Mouse (Mus musculus) hindbrain, embryonic 16.5 days (tissue): ENCODE data around the gene Rsrc1. TPM values are rescaled to one million over a fixed set of nuclear protein-coding genes. Genes with fewer than 3 reads are reported as not detected.

ENCODE experiments used
- ATAC-seq: fragments of 200-750 bp; cut with Nextera tagmentation; 2 replicates; pipeline ENCODE4 v1.8.0; 2017; ENCODE audit warnings: moderate TSS enrichment, moderate library complexity
- H3K27ac ChIP-seq: fragments of 300-500 bp; sonication (generic); 2 replicates; pipeline ENCODE4 v1.5.1; 2014; ENCODE audit warnings: low read depth, mild to moderate bottlenecking, control low read depth, low read length, moderate library complexity
- H3K27me3 ChIP-seq: fragments of 300-500 bp; sonication (generic); replicated peaks from 2 replicates; pipeline ENCODE4 v1.6.1; 2014; ENCODE audit warnings: low read length; ENCODE audit not compliant: control insufficient read depth, insufficient read depth
- H3K36me3 ChIP-seq: fragments of 300-500 bp; sonication (generic); 2 replicates; pipeline ENCODE4 v1.6.1; 2014; ENCODE audit warnings: mild to moderate bottlenecking, low read length, moderate library complexity, mixed read lengths; ENCODE audit not compliant: control insufficient read depth, insufficient read depth
- H3K4me1 ChIP-seq: fragments of 300-500 bp; sonication (generic); 2 replicates; pipeline ENCODE4 v1.6.1; 2014; ENCODE audit warnings: low read depth, low read length; ENCODE audit not compliant: control insufficient read depth, insufficient read depth
- H3K4me2 ChIP-seq: fragments of 300-500 bp; sonication (generic); 2 replicates; pipeline ENCODE4 v1.6.1; 2014; ENCODE audit warnings: mild to moderate bottlenecking, low read length, control low read depth, moderate library complexity
- H3K4me3 ChIP-seq: fragments of 300-500 bp; sonication (generic); 2 replicates; pipeline ENCODE4 v1.5.1; 2014; ENCODE audit warnings: mild to moderate bottlenecking, low read length, control low read depth, moderate library complexity
- H3K9ac ChIP-seq: fragments of 300-500 bp; sonication (generic); 2 replicates; pipeline ENCODE4 v1.6.1; 2014; ENCODE audit warnings: low read depth, mild to moderate bottlenecking, control low read depth, low read length, moderate library complexity
- H3K9me3 ChIP-seq: fragments of 300-500 bp; sonication (generic); 2 replicates; pipeline ENCODE4 v1.6.1; 2014; ENCODE audit warnings: mild to moderate bottlenecking, low read length, moderate library complexity; ENCODE audit not compliant: control insufficient read depth
- WGBS: fragments of 180-500 bp; shearing (Covaris S2); extraction: QIAGEN DNeasy Blood & Tissue Kit; methylation state at CpG from one replicate; pipeline ENCODE4 v1.1.7; 2014; 5-methylcytosine and 5-hydroxymethylcytosine counted together
- polyA plus RNA-seq: library from polyadenylated mRNA; unstranded; fragments of >200 nt; fragmentation: Nextera tagmentation; extraction: Ambion mirVana; gene quantifications from 2 replicates; pipeline ENCODE4 v1.2.1, GENCODE M21; 2015

Gene Rsrc1
- polyA plus RNA-seq, 1 experiment from 2014 or later = 30.4 TPM

DNA sequence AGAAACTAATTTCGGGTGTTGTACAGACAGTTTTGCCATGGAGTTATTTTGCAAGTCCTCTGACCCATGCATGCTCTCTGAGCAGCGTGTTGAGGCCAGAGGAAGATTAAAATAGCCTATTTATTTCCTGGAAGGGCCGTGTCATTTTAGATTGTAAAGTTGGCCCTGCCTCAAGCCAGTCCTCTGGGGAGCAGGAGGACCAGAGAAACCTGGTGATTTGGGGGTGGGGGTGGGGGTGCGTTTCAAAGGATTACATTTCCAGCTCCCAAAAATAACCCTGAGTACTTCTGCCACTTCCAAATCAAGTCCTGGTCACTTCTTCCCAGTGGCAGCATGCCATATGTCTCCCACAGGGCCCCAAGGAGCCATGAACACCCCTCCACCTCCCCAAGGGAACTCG lies 391.6 kb downstream of the Rsrc1 start:
- Histone ChIP-seq H3K9me3 (no peaks in the 10 kb centered on the region), H3K27me3 (peaks cover 3% of the 10 kb centered on the region), H3K4me3 (no peak overlapping the region), H3K4me2 (no peak overlapping the region), H3K27ac (no peak overlapping the region), H3K4me1 (peaks cover 4% of the 10 kb centered on the region; the same call in 1 of the 2 replicates), H3K36me3 (no peaks in the 10 kb centered on the region), H3K9ac (no peak overlapping the region)
- 60% methylated on average over 5 of the region's 5 CpGs for WGBS
- no peak for ATAC-seq

DNA sequence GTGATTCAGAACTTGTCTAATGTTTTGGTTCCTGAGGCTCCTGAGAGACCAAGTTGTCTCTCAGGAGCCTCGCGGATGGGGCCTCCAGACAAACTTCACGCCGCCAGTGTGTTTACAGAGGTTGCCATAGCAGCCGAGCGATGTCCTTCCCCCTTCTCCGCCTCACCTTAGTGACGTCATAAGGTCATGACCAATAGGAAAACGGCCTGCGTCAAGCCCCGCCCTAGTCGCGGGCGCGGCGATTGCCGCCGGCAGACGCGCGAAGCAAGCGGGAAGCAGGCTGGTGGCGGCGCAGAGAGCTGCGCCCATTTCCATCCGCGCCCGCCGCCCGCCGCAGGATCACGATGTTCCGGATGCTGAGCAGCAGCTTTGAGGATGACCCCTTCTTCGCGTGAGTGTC lies 392.7 kb downstream of the Rsrc1 start, which contains the start of gene Mlf1:
Mlf1 (plus strand) TSS at position 226 of the 400 bp plus-strand sequence.
- WGBS = under 1% methylated on average over 35 of the region's 35 CpGs

DNA sequence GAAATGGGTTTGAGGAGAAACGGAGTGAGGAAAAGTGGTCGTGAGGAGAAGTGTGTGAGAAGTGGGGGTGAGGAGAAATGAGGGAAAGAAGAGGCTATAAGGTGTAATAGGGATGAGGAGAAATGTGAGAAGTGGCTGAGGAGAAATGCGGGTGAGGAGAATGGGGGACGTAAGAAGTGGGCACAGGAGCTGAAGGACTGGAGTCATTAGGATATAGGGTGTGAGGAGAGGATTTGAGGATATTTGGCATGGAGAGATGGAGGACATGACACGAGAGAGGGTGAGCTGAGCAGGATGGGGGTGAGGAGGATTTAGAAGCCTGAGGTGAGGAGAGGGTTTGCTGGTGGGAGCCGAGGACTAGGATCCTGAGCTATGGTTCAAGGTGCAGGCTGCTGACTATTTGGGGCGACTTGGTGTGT lies 393.2 kb downstream of the Rsrc1 start:
- H3K27ac ChIP-seq = no peak overlapping the region
- 31% methylated on average over 7 of the region's 7 CpGs for WGBS
- peaks cover 4% of the 10 kb centered on the region; the same call in 1 of the 2 replicates for H3K4me1 ChIP-seq
- peak overlapping the region; percentile 72 for H3K4me3 ChIP-seq
- peaks cover 3% of the 10 kb centered on the region for H3K27me3 ChIP-seq
- H3K36me3 ChIP-seq = no peaks in the 10 kb centered on the region
- peak overlapping the region; percentile 75 for H3K9ac ChIP-seq
- H3K9me3 ChIP-seq = no peaks in the 10 kb centered on the region
- peak; percentile 56 for ATAC-seq
- H3K4me2 ChIP-seq = peak overlapping the region; percentile 95

More for the DNA sequence above, 392.7 kb downstream of the Rsrc1 start, which contains the start of gene Mlf1:
- ATAC-seq = peak; percentile 100
- peaks cover 3% of the 10 kb centered on the region for H3K27me3 ChIP-seq
- H3K4me3 ChIP-seq = peak within 1 kb of the TSS; percentile 72
- H3K36me3 ChIP-seq = no peaks in the 10 kb centered on the region
- no peaks in the 10 kb centered on the region for H3K9me3 ChIP-seq
- peak within 1 kb of the TSS; percentile 95 for H3K4me2 ChIP-seq
- H3K9ac ChIP-seq = peak within 1 kb of the TSS; percentile 75
- peaks cover 4% of the 10 kb centered on the region; the same call in 1 of the 2 replicates for H3K4me1 ChIP-seq
- H3K27ac ChIP-seq = no peak within 1 kb of the TSS

DNA sequence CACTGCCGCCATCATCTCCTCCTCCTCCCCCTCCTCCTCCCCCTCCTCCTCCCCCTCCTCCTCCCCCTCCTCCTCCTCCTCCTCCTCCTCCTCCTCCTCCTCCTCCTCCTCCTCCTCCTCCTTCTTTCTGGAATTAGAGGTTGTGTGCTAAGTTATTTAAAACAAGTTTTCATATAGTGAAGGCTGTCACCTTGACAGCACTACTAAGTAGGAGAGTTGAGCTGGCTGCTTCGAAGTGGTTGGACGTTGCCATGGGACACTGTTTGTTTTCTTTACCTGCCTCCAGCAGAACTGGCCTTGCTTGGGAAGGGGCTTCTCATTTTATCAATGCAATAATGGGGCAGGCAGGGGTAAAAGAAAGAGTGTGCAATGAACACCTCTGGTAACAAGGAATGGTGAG lies 393.9 kb downstream of the Rsrc1 start, which contains the start of gene Gm17402:
Gm17402 (minus strand) TSS at position 101 of the 400 bp plus-strand sequence.
- H3K4me1 ChIP-seq = peaks cover 4% of the 10 kb centered on the region; the same call in 1 of the 2 replicates
- no peaks in the 10 kb centered on the region for H3K36me3 ChIP-seq
- H3K9ac ChIP-seq = peak within 1 kb of the TSS; percentile 75
- H3K4me2 ChIP-seq = peak within 1 kb of the TSS; percentile 95
- no peaks in the 10 kb centered on the region for H3K9me3 ChIP-seq
- no peak within 1 kb of the TSS for H3K27ac ChIP-seq
- H3K27me3 ChIP-seq = peaks cover 3% of the 10 kb centered on the region
- peak within 1 kb of the TSS; percentile 72 for H3K4me3 ChIP-seq
- 63% methylated on average over 3 of the region's 3 CpGs for WGBS
- no peak for ATAC-seq

DNA sequence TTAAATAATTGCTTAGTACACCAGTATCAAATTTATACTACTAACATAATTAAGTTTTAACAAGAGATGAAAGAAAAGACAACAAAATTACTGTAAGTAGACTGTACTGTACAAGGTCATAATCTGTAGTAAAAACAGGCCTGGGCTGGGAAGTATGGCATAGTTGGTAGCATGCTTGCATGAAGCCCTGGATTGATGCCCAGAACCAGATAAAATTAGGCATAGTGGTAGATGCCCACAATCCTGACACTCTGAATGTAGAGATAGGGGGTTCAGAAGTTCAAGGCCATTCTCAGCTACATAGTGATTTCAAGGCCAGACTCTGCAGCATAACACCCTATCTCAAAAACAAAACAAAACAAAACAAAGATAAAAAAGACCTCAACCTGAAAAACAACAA lies 397.0 kb downstream of the Rsrc1 start:
- no peak overlapping the region for H3K27ac ChIP-seq
- H3K36me3 ChIP-seq = no peaks in the 10 kb centered on the region
- H3K9me3 ChIP-seq = no peaks in the 10 kb centered on the region
- no peak for ATAC-seq
- H3K4me2 ChIP-seq = no peak overlapping the region
- no peaks in the 10 kb centered on the region; the same call in 1 of the 2 replicates for H3K27me3 ChIP-seq
- H3K9ac ChIP-seq = no peak overlapping the region
- H3K4me3 ChIP-seq = no peak overlapping the region
- H3K4me1 ChIP-seq = peaks cover 4% of the 10 kb centered on the region; the same call in 1 of the 2 replicates

Other genes starting within 250 kb of the Rsrc1 start
- gene Shox2, start 381 bp downstream of the Rsrc1 start, polyA plus RNA-seq = 17.5 and 23.5 TPM in 2 replicates